Mouse (Mus musculus) stomach, embryonic 14.5 days (tissue): ENCODE results near the gene Tmem59. TPM values are rescaled to one million over a fixed set of nuclear protein-coding genes. Genes with fewer than 3 reads are reported as not detected.

Source experiments
- ATAC-seq: fragments of 200-750 bp; cut with Nextera tagmentation; 2 replicates; pipeline ENCODE4 v1.8.0; 2017; ENCODE audit warnings: low read depth, moderate TSS enrichment; ENCODE audit not compliant: insufficient number of reproducible peaks, insufficient read depth, low FRiP score
- H3K27ac ChIP-seq: fragments of 300-500 bp; sonication (generic); 2 replicates; pipeline ENCODE4 v1.5.1; 2014; ENCODE audit warnings: mild to moderate bottlenecking, low read length, moderate library complexity, mixed read lengths
- H3K27me3 ChIP-seq: fragments of 300-500 bp; sonication (generic); 2 replicates; pipeline ENCODE4 v1.6.1; 2014; ENCODE audit warnings: low read length, control low read depth, mixed read lengths; ENCODE audit not compliant: control insufficient read depth, insufficient read depth
- H3K36me3 ChIP-seq: fragments of 300-500 bp; sonication (generic); 2 replicates; pipeline ENCODE4 v1.6.1; 2014; ENCODE audit warnings: mild to moderate bottlenecking, control low read depth, low read length, moderate library complexity, mixed read lengths; ENCODE audit not compliant: control insufficient read depth, insufficient read depth
- H3K4me1 ChIP-seq: fragments of 300-500 bp; sonication (generic); 2 replicates; pipeline ENCODE4 v1.6.1; 2014; ENCODE audit warnings: low read length, control low read depth, mixed read lengths; ENCODE audit not compliant: control insufficient read depth, insufficient read depth
- H3K4me2 ChIP-seq: fragments of 300-500 bp; sonication (generic); replicated peaks from 2 replicates; pipeline ENCODE4 v1.6.1; 2014; ENCODE audit warnings: low read depth, low read length, control low read depth
- H3K4me3 ChIP-seq: fragments of 300-500 bp; sonication (generic); 2 replicates; pipeline ENCODE4 v1.5.1; 2014; ENCODE audit warnings: low read depth, low read length, control low read depth
- H3K9ac ChIP-seq: fragments of 300-500 bp; sonication (generic); replicated peaks from 2 replicates; pipeline ENCODE4 v1.6.1; 2014; ENCODE audit warnings: low read depth, mild to moderate bottlenecking, control low read depth, low read length, moderate library complexity, mixed read lengths
- H3K9me3 ChIP-seq: fragments of 300-500 bp; sonication (generic); 2 replicates; pipeline ENCODE4 v1.6.1; 2016; ENCODE audit warnings: low read depth, low read length, control low read depth; ENCODE audit not compliant: control insufficient read depth
- WGBS: fragments of 180-500 bp; shearing (Covaris S2); extraction: QIAGEN DNeasy Blood & Tissue Kit; methylation state at CpG from one replicate; pipeline ENCODE4 v1.1.7; 2014; 5-methylcytosine and 5-hydroxymethylcytosine counted together
- polyA plus RNA-seq: library from polyadenylated mRNA; unstranded; fragments of >200 nt; fragmentation: Nextera tagmentation; extraction: Ambion mirVana; gene quantifications from 2 replicates; pipeline ENCODE4 v1.2.1, GENCODE M21; 2014

Tmem59 gene
- polyA plus RNA-seq, 1 experiment from 2014 or later, result 384 TPM

GRCm38 (mm10) chr4:107210483-107211097, 32.4 kb downstream of the Tmem59 start:
- WGBS, result 48% methylated on average over 5 of the region's 5 CpGs
- H3K4me2 ChIP-seq, result no peak overlapping the region
- H3K9ac ChIP-seq, result no peak overlapping the region
- no peaks in the 10 kb centered on the region for H3K9me3 ChIP-seq
- ATAC-seq, result peak; percentile 81
- H3K36me3 ChIP-seq, result no peaks in the 10 kb centered on the region; the same call in 1 of the 2 replicates
- no peaks in the 10 kb centered on the region for H3K27me3 ChIP-seq
- H3K27ac ChIP-seq, result peak overlapping the region; percentile 63; the same call in 1 of the 2 replicates
- no peak overlapping the region for H3K4me3 ChIP-seq
- 0 out of 2 replicates have a peak, but pooled peaks cover 3% of the 10 kb centered on the region for H3K4me1 ChIP-seq

- Histone ChIP-seq H3K4me3 (no peak overlapping the region), H3K27ac (no peak overlapping the region; the same call in 1 of the 2 replicates), H3K4me1 (0 out of 2 replicates have a peak, but pooled peaks cover 3% of the 10 kb centered on the region), H3K9me3 (no peaks in the 10 kb centered on the region), H3K36me3 (no peaks in the 10 kb centered on the region; the same call in 1 of the 2 replicates), H3K9ac (no peak overlapping the region), H3K4me2 (no peak overlapping the region), H3K27me3 (no peaks in the 10 kb centered on the region)
- 83% methylated on average over 4 of the region's 4 CpGs for WGBS
- no peak for ATAC-seq
Measured at GRCm38 (mm10) chr4:107211465-107211864, 33.3 kb downstream of the Tmem59 start.

- 71% methylated on average over 5 of the region's 5 CpGs for WGBS
- Histone ChIP-seq H3K36me3 (no peaks in the 10 kb centered on the region; the same call in 1 of the 2 replicates), H3K4me1 (0 out of 2 replicates have a peak, but pooled peaks cover 3% of the 10 kb centered on the region), H3K27me3 (no peaks in the 10 kb centered on the region), H3K9me3 (no peaks in the 10 kb centered on the region), H3K4me2 (no peak overlapping the region), H3K27ac (no peak overlapping the region), H3K4me3 (no peak overlapping the region), H3K9ac (no peak overlapping the region)
- ATAC-seq, result no peak
Measured at GRCm38 (mm10) chr4:107211936-107212335, 33.7 kb downstream of the Tmem59 start.

GRCm38 (mm10) chr4:107213279-107214011, 35.2 kb downstream of the Tmem59 start:
- H3K9me3 ChIP-seq, result no peaks in the 10 kb centered on the region
- no peak; the same call in 1 of the 2 replicates for ATAC-seq
- no peaks in the 10 kb centered on the region for H3K36me3 ChIP-seq
- no peaks in the 10 kb centered on the region for H3K27me3 ChIP-seq
- no peak overlapping the region for H3K4me2 ChIP-seq
- no peak overlapping the region for H3K27ac ChIP-seq
- H3K9ac ChIP-seq, result no peak overlapping the region
- 0 out of 2 replicates have a peak, but pooled peaks cover 3% of the 10 kb centered on the region for H3K4me1 ChIP-seq
- no peak overlapping the region for H3K4me3 ChIP-seq
- WGBS, result 55% methylated on average over 12 of the region's 12 CpGs

- Histone ChIP-seq H3K4me2 (no peak overlapping the region), H3K36me3 (no peaks in the 10 kb centered on the region), H3K4me1 (0 out of 2 replicates have a peak, but pooled peaks cover 3% of the 10 kb centered on the region), H3K27me3 (no peaks in the 10 kb centered on the region), H3K27ac (no peak overlapping the region), H3K9ac (no peak overlapping the region), H3K4me3 (no peak overlapping the region), H3K9me3 (no peaks in the 10 kb centered on the region)
- 76% methylated on average over 9 of the region's 9 CpGs for WGBS
- peak; percentile 66; the same call in 1 of the 2 replicates for ATAC-seq
Measured at GRCm38 (mm10) chr4:107217574-107217973, 39.4 kb downstream of the Tmem59 start.

- Histone ChIP-seq H3K36me3 (no peaks in the 10 kb centered on the region), H3K9me3 (no peaks in the 10 kb centered on the region), H3K4me1 (no peaks in the 10 kb centered on the region), H3K4me2 (no peak overlapping the region), H3K4me3 (no peak overlapping the region), H3K27ac (no peak overlapping the region), H3K9ac (no peak overlapping the region), H3K27me3 (no peaks in the 10 kb centered on the region)
- ATAC-seq, result no peak
- WGBS, result 84% methylated on average over 5 of the region's 5 CpGs
Measured at GRCm38 (mm10) chr4:107221524-107221923, 43.3 kb downstream of the Tmem59 start.

- no peak overlapping the region for H3K9ac ChIP-seq
- no peak overlapping the region for H3K4me3 ChIP-seq
- no peaks in the 10 kb centered on the region for H3K36me3 ChIP-seq
- no peaks in the 10 kb centered on the region for H3K9me3 ChIP-seq
- WGBS, result 76% methylated on average over 11 of the region's 11 CpGs
- peak; percentile 56; the same call in 1 of the 2 replicates for ATAC-seq
- no peak overlapping the region for H3K4me2 ChIP-seq
- H3K27ac ChIP-seq, result no peak overlapping the region
- no peaks in the 10 kb centered on the region for H3K4me1 ChIP-seq
- no peaks in the 10 kb centered on the region for H3K27me3 ChIP-seq
Measured at GRCm38 (mm10) chr4:107223225-107224204, 45.3 kb downstream of the Tmem59 start.

- Histone ChIP-seq H3K36me3 (no peaks in the 10 kb centered on the region), H3K4me1 (no peaks in the 10 kb centered on the region), H3K9ac (no peak overlapping the region), H3K27me3 (no peaks in the 10 kb centered on the region), H3K4me2 (no peak overlapping the region), H3K9me3 (no peaks in the 10 kb centered on the region), H3K27ac (no peak overlapping the region), H3K4me3 (no peak overlapping the region)
- WGBS, result 88% methylated on average over 2 of the region's 2 CpGs
- no peak for ATAC-seq
Measured at GRCm38 (mm10) chr4:107226313-107226712, 48.1 kb downstream of the Tmem59 start.
